9 mouse cellular contexts compared by ENCODE assay signal in the genomic region with DNA sequence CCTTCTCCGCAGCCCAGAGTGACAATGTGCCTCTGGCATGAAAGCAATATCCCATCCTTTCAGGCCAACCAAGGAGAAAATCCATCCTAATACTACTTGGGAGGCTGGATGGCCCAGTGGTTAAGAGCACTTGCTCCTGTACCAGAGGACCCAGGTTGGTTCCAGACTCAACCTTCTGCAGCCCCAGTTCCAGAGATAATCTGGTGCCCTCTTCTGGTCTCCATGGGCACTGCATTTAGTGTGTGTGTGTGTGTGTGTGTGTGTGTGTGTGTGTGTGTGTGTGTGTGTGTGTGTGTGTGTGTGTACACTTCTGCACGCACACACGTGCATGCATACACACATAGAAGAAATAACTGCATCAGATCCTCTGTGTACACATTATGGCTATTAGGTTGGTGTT. TPM values are rescaled to one million over a fixed set of nuclear protein-coding genes. Genes with fewer than 3 reads are reported as not detected.
A peak's percentile ranks its signal among the peaks of the same experiment; 100 is the strongest.
DNase-seq lines count a peak whose midpoint lies in the region; ATAC-seq and TF ChIP-seq lines count a peak whose summit lies in the region.
"Had no signal": no experiment of that assay in that cellular context is flagged by ENCODE, and none has a peak within 500 bp of the region (broad histone marks: within the 10 kb centered on the region; RNA-seq: fewer than 3 reads in every experiment).

No protein-coding gene starts in this region.

- H3K36me3 ChIP-seq in ES-Bruce4 (ENCODE audit: control insufficient read depth, insufficient read depth, low read length, poor library complexity, severe bottlenecking), result peaks cover 27% of the 10 kb centered on the region
- H3K36me3 ChIP-seq in limb, embryonic 11.5 days (ENCODE audit: control insufficient read depth, insufficient read depth, low read length), result peaks cover 15% of the 10 kb centered on the region; the same call in 1 of the 2 replicates

- WGBS in bone marrow, adult 2 months, result 68% methylated on average over 3 of the region's 3 CpGs
- WGBS in limb, embryonic 11.5 days, result 74% methylated on average over 3 of the region's 3 CpGs

- no peak overlapping the region for H3K4me2 ChIP-seq in limb, embryonic 11.5 days (ENCODE audit: low read depth, severe bottlenecking)

- no peak for TF ChIP-seq POLR2A in ES-Bruce4 (IDR thresholded peaks at IDR 0.05; ENCODE audit: insufficient read depth, low read length)
- no peak for TF ChIP-seq POLR2A in bone marrow, adult 2 months (IDR thresholded peaks at IDR 0.05; ENCODE audit: borderline replicate concordance, control insufficient read depth, low read depth, low read length)

- TF ChIP-seq CTCF in ES-Bruce4 (IDR thresholded peaks at IDR 0.05; ENCODE audit: low read depth, low read length), result peak; percentile 56
- TF ChIP-seq CTCF in bone marrow, adult 2 months (IDR thresholded peaks at IDR 0.05; ENCODE audit: control insufficient read depth, insufficient read depth, low read length), result peak; percentile 67

- H3K27me3 ChIP-seq in ES-Bruce4 (ENCODE audit: control insufficient read depth, insufficient read depth, low read length, poor library complexity, severe bottlenecking), result no peaks in the 10 kb centered on the region
- no peaks in the 10 kb centered on the region for H3K27me3 ChIP-seq in limb, embryonic 11.5 days (ENCODE audit: control insufficient read depth, insufficient read depth, low read length)
- H3K27me3 ChIP-seq: megakaryocyte, embryonic 14.5 days had no signal

- no peak overlapping the region for H3K4me3 ChIP-seq in ES-Bruce4 (ENCODE audit: low read depth, low read length)
- H3K4me3 ChIP-seq in bone marrow, adult 2 months (replicated peaks; ENCODE audit: control insufficient read depth, low read depth, low read length), result no peak overlapping the region
- H3K4me3 ChIP-seq in limb, embryonic 11.5 days (ENCODE audit: low read depth, low read length), result no peak overlapping the region
- H3K4me3 ChIP-seq: megakaryocyte, embryonic 14.5 days had no signal

- DNase-seq in layer of hippocampus, postnatal 10 days (ENCODE audit: low spot score in 2 of 2), result peak; percentile 26 to 31
- DNase-seq in layer of hippocampus, adult 11-12 months (ENCODE audit: low spot score), result no peak
- DNase-seq in limb, embryonic 11.5 days (ENCODE audit: low spot score), result peak; percentile 49
- peak; percentile 12 to 56 for DNase-seq in spleen, postnatal 14 days (ENCODE audit: low spot score in 2 of 2)
- no peak for DNase-seq in right cerebral cortex, adult 18-20 months

- no peaks in the 10 kb centered on the region for H3K9me3 ChIP-seq in ES-Bruce4 (replicated peaks; ENCODE audit: control insufficient read depth, insufficient read depth, low read length, poor library complexity, severe bottlenecking)
- no peaks in the 10 kb centered on the region for H3K9me3 ChIP-seq in limb, embryonic 11.5 days (ENCODE audit: control insufficient read depth, low read length)
- H3K9me3 ChIP-seq: megakaryocyte, embryonic 14.5 days had no signal

- no peaks in the 10 kb centered on the region for H3K4me1 ChIP-seq in ES-Bruce4 (ENCODE audit: control insufficient read depth, insufficient read depth, low read length)
- H3K4me1 ChIP-seq in bone marrow, adult 2 months (ENCODE audit: control insufficient read depth, insufficient read depth, low read length), result peaks cover 3% of the 10 kb centered on the region
- H3K4me1 ChIP-seq in limb, embryonic 11.5 days (ENCODE audit: control insufficient read depth, insufficient read depth, low read length), result no peaks in the 10 kb centered on the region

- no peak overlapping the region for H3K27ac ChIP-seq in ES-Bruce4 (ENCODE audit: insufficient read depth, low read length)
- H3K27ac ChIP-seq in bone marrow, adult 2 months (ENCODE audit: control insufficient read depth, insufficient read depth, low read depth, low read length, poor library complexity), result no peak overlapping the region; the same call in 1 of the 2 replicates
- H3K27ac ChIP-seq in limb, embryonic 11.5 days (replicated peaks; ENCODE audit: low read depth, low read length), result no peak overlapping the region

- no peak for TF ChIP-seq EP300 in ES-Bruce4 (IDR thresholded peaks at IDR 0.05; ENCODE audit: insufficient read depth, low read depth, low read length)

- no peak for ATAC-seq in limb, embryonic 11.5 days (ENCODE audit: insufficient number of reproducible peaks, low FRiP score, low TSS enrichment, low read depth)

- no peak overlapping the region for H3K9ac ChIP-seq in ES-Bruce4 (ENCODE audit: low read depth, poor library complexity, severe bottlenecking)
- no peak overlapping the region for H3K9ac ChIP-seq in limb, embryonic 11.5 days (ENCODE audit: low read length)

RNA-seq across cellular contexts. Expression of a gene that starts 10.1 kb away (rescaled TPM):
- total RNA-seq in layer of hippocampus, postnatal 10 days (2021), result 100 to 1,000 TPM; 140 to 155 TPM
- polyA plus RNA-seq in ES-Bruce4 (2011; ENCODE audit: insufficient read depth, insufficient read length, low read depth, missing spikeins), result 145 and 156 TPM in 2 replicates
- polyA plus RNA-seq in bone marrow, adult 2 months (2011; ENCODE audit: insufficient read depth, insufficient read length, low replicate concordance, missing spikeins), result 63.1 and 65.6 TPM in 2 replicates
- 293 and 303 TPM in 2 replicates for polyA plus RNA-seq in limb, embryonic 11.5 days (2014; fragmentation: Nextera tagmentation; extraction: Ambion mirVana)

RNA-seq across cellular contexts. Expression of a gene that starts 10.2 kb away (rescaled TPM):
- total RNA-seq in layer of hippocampus, postnatal 10 days (2021), result 100 to 1,000 TPM; 217 to 234 TPM
- polyA plus RNA-seq in ES-Bruce4 (2011; ENCODE audit: insufficient read depth, insufficient read length, low read depth, missing spikeins), result 119 and 145 TPM in 2 replicates
- polyA plus RNA-seq in bone marrow, adult 2 months (2011; ENCODE audit: insufficient read depth, insufficient read length, low replicate concordance, missing spikeins), result 41.7 and 54.8 TPM in 2 replicates
- polyA plus RNA-seq in limb, embryonic 11.5 days (2014; fragmentation: Nextera tagmentation; extraction: Ambion mirVana), result 297 and 308 TPM in 2 replicates

RNA-seq across cellular contexts. Expression of a gene that starts 23.6 kb away (rescaled TPM):
- 1 to 10 TPM; 1.9 to 3.1 TPM for total RNA-seq in layer of hippocampus, postnatal 10 days (2021)
- 5.6 and 7.3 TPM in 2 replicates for polyA plus RNA-seq in ES-Bruce4 (2011; ENCODE audit: insufficient read depth, insufficient read length, low read depth, missing spikeins)
- polyA plus RNA-seq in bone marrow, adult 2 months (2011; ENCODE audit: insufficient read depth, insufficient read length, low replicate concordance, missing spikeins), result 2.5 TPM in 1 of 2 replicates, not detected in the other
- 5.0 and 5.6 TPM in 2 replicates for polyA plus RNA-seq in limb, embryonic 11.5 days (2014; fragmentation: Nextera tagmentation; extraction: Ambion mirVana)

RNA-seq across cellular contexts. Expression of a gene that starts 23.7 kb away (rescaled TPM):
- 10 to 100 TPM; 24.4 to 26.4 TPM for total RNA-seq in layer of hippocampus, postnatal 10 days (2021)
- 40.4 and 46.9 TPM in 2 replicates for polyA plus RNA-seq in ES-Bruce4 (2011; ENCODE audit: insufficient read depth, insufficient read length, low read depth, missing spikeins)
- polyA plus RNA-seq in bone marrow, adult 2 months (2011; ENCODE audit: insufficient read depth, insufficient read length, low replicate concordance, missing spikeins), result 6.1 and 13.0 TPM in 2 replicates
- polyA plus RNA-seq in limb, embryonic 11.5 days (2014; fragmentation: Nextera tagmentation; extraction: Ambion mirVana), result 29.7 and 32.3 TPM in 2 replicates

RNA-seq across cellular contexts. Expression of a gene that starts 32.4 kb away (rescaled TPM):
- not detected for total RNA-seq in layer of hippocampus, postnatal 10 days (2021)
- not detected in 2 replicates for polyA plus RNA-seq in ES-Bruce4 (2011; ENCODE audit: insufficient read depth, insufficient read length, low read depth, missing spikeins)
- polyA plus RNA-seq in bone marrow, adult 2 months (2011; ENCODE audit: insufficient read depth, insufficient read length, low replicate concordance, missing spikeins), result not detected in 2 replicates
- not detected in 2 replicates for polyA plus RNA-seq in limb, embryonic 11.5 days (2014; fragmentation: Nextera tagmentation; extraction: Ambion mirVana)
- polyA plus RNA-seq: gonadal fat pad, adult 2 months had no signal

Comparison
In these comparisons a context has a peak if more than half of its experiments do, and no peak if none do; other contexts are left out.
1. DNase-seq: peak in layer of hippocampus, postnatal 10 days (2 of 2), limb, embryonic 11.5 days (single experiment) and spleen, postnatal 14 days (2 of 2); none in layer of hippocampus, adult 11-12 months (single experiment) and right cerebral cortex, adult 18-20 months (single experiment).